ENCODE assay signal across 8 mouse cellular contexts in genomic region chr5:129847558-129847820, GRCm38 (mm10). TPM values are rescaled to one million over a fixed set of nuclear protein-coding genes. Genes with fewer than 3 reads are reported as not detected.
DNase-seq lines count a peak whose midpoint lies in the region; ATAC-seq and TF ChIP-seq lines count a peak whose summit lies in the region.

No protein-coding gene starts in this region.

- H3K9me3 ChIP-seq in heart, embryonic 13.5 days, result no peaks in the 10 kb centered on the region
- H3K9me3 ChIP-seq in MEL (replicated peaks; ENCODE audit: insufficient read depth, low read length), result no peaks in the 10 kb centered on the region
- H3K9me3 ChIP-seq in hindbrain, embryonic 12.5 days (replicated peaks), result no peaks in the 10 kb centered on the region
- H3K9me3 ChIP-seq in midbrain, embryonic 11.5 days (ENCODE audit: control insufficient read depth, low read length), result no peaks in the 10 kb centered on the region

- peaks cover 17% of the 10 kb centered on the region for H3K4me1 ChIP-seq in heart, embryonic 13.5 days
- peaks cover 2 to 13% of the 10 kb centered on the region in 2 experiments; a peak in 2 of 4 replicates for H3K4me1 ChIP-seq in MEL (ENCODE audit: control insufficient read depth in 1 of 2, insufficient read depth in 2 of 2, low read length in 2 of 2)
- peaks cover 7% of the 10 kb centered on the region for H3K4me1 ChIP-seq in hindbrain, embryonic 12.5 days
- peaks cover 2% of the 10 kb centered on the region; the same call in 1 of the 2 replicates for H3K4me1 ChIP-seq in midbrain, embryonic 11.5 days (ENCODE audit: control insufficient read depth, insufficient read depth, low read length)

- TF ChIP-seq RAD21 in MEL (IDR thresholded peaks at IDR 0.05; ENCODE audit: low read depth, low read length), result no peak

- no peak overlapping the region for H3K27ac ChIP-seq in heart, embryonic 13.5 days (replicated peaks)
- H3K27ac ChIP-seq in MEL (ENCODE audit: control insufficient read depth, low read depth, low read length), result peak overlapping the region; percentile 81
- no peak overlapping the region for H3K27ac ChIP-seq in hindbrain, embryonic 12.5 days
- H3K27ac ChIP-seq in midbrain, embryonic 11.5 days (ENCODE audit: low read depth, low read length), result no peak overlapping the region

- TF ChIP-seq CTCF in MEL (IDR thresholded peaks at IDR 0.05 in 2 of 3, conservative IDR thresholded peaks at IDR 0.05 in 1 of 3; ENCODE audit: control insufficient read depth in 1 of 3, insufficient read depth in 1 of 3, low read depth in 2 of 3, low read length in 3 of 3, poor library complexity in 1 of 3, severe bottlenecking in 1 of 3), result no peak

- H3K27me3 ChIP-seq in heart, embryonic 13.5 days (replicated peaks), result no peaks in the 10 kb centered on the region
- H3K27me3 ChIP-seq in MEL (ENCODE audit: control insufficient read depth in 1 of 2, insufficient read depth in 2 of 2, low read length in 2 of 2), result no peaks in the 10 kb centered on the region
- H3K27me3 ChIP-seq in hindbrain, embryonic 12.5 days, result no peaks in the 10 kb centered on the region
- H3K27me3 ChIP-seq in midbrain, embryonic 11.5 days (ENCODE audit: control insufficient read depth, insufficient read depth, low read length), result no peaks in the 10 kb centered on the region

- no peak for TF ChIP-seq POLR2A in MEL (IDR thresholded peaks at IDR 0.05; ENCODE audit: control insufficient read depth in 1 of 2, insufficient read depth in 1 of 2, low read depth in 1 of 2, low read length in 2 of 2, poor library complexity in 1 of 2)

- peak overlapping the region; percentile 75 for H3K4me2 ChIP-seq in heart, embryonic 13.5 days
- H3K4me2 ChIP-seq in hindbrain, embryonic 12.5 days (replicated peaks), result peak overlapping the region; percentile 60
- H3K4me2 ChIP-seq in midbrain, embryonic 11.5 days, result peak overlapping the region; percentile 51

- WGBS in heart, embryonic 13.5 days, result 47% methylated on average over 8 of the region's 8 CpGs
- 69% methylated on average over 8 of the region's 8 CpGs for WGBS in hindbrain, embryonic 12.5 days
- 71% methylated on average over 8 of the region's 8 CpGs for WGBS in midbrain, embryonic 11.5 days

- H3K79me2 ChIP-seq in MEL (ENCODE audit: control insufficient read depth, insufficient read depth, low read length, poor library complexity), result peaks cover 18% of the 10 kb centered on the region

- peak overlapping the region; percentile 65 for H3K4me3 ChIP-seq in heart, embryonic 13.5 days
- peak overlapping the region; percentile 77 to 78 for H3K4me3 ChIP-seq in MEL (ENCODE audit: control insufficient read depth in 1 of 2, insufficient read depth in 1 of 2, low read depth in 2 of 2, low read length in 2 of 2)
- H3K4me3 ChIP-seq in hindbrain, embryonic 12.5 days, result peak overlapping the region; percentile 63
- peak overlapping the region; percentile 58 for H3K4me3 ChIP-seq in midbrain, embryonic 11.5 days (ENCODE audit: low read depth, low read length)

- no peak for DNase-seq in heart, adult 18-20 months
- DNase-seq in MEL (ENCODE audit: low read depth, low spot score), result peak; percentile 63
- no peak for DNase-seq in midbrain, embryonic 11.5 days (ENCODE audit: low spot score, missing footprints)
- no peak for DNase-seq in right cerebral cortex, postnatal 36 days (ENCODE audit: low spot score in 2 of 2)
- no peak for DNase-seq in urinary bladder, postnatal 14 days (ENCODE audit: low spot score)
- no peak for DNase-seq in embryo, embryonic 10.5 days (ENCODE audit: low spot score)

- H3K36me3 ChIP-seq in heart, embryonic 13.5 days, result peaks cover 40% of the 10 kb centered on the region
- H3K36me3 ChIP-seq in MEL (ENCODE audit: control insufficient read depth in 1 of 2, insufficient read depth in 2 of 2, low read length in 2 of 2), result peaks cover 16 to 19% of the 10 kb centered on the region in 2 experiments
- H3K36me3 ChIP-seq in hindbrain, embryonic 12.5 days, result peaks cover 26% of the 10 kb centered on the region
- peaks cover 16% of the 10 kb centered on the region for H3K36me3 ChIP-seq in midbrain, embryonic 11.5 days (ENCODE audit: control insufficient read depth, insufficient read depth, low read length)

- peak overlapping the region; percentile 86 for H3K9ac ChIP-seq in heart, embryonic 13.5 days
- H3K9ac ChIP-seq in MEL (ENCODE audit: control insufficient read depth, low read depth, low read length, poor library complexity, severe bottlenecking), result peak overlapping the region; percentile 87
- peak overlapping the region; percentile 82 for H3K9ac ChIP-seq in hindbrain, embryonic 12.5 days
- peak overlapping the region; percentile 65; the same call in 1 of the 2 replicates for H3K9ac ChIP-seq in midbrain, embryonic 11.5 days (ENCODE audit: low read length)

- TF ChIP-seq EP300 in MEL (IDR thresholded peaks at IDR 0.05; ENCODE audit: low read depth in 1 of 2, low read length in 2 of 2), result no peak

- no peak for ATAC-seq in heart, embryonic 13.5 days (ENCODE audit: extremely low read depth, insufficient number of reproducible peaks, low FRiP score, low TSS enrichment)
- no peak for ATAC-seq in hindbrain, embryonic 12.5 days (ENCODE audit: low FRiP score)
- ATAC-seq in midbrain, embryonic 11.5 days (ENCODE audit: low FRiP score), result no peak

TF ChIP-seq in MEL, 35 proteins besides CTCF, POLR2A, EP300 and RAD21:
- no peak for TF ChIP-seq GATA1 (IDR thresholded peaks at IDR 0.05; ENCODE audit: low read depth, low read length)
- TF ChIP-seq NELFE (IDR thresholded peaks at IDR 0.05; ENCODE audit: low read depth, low read length), result no peak

RNA-seq across cellular contexts. Expression of gene Sumf2, which starts 0.7 kb away (rescaled TPM):
- 26.8 and 28.7 TPM in 2 replicates for polyA plus RNA-seq in heart, embryonic 13.5 days (2015; fragmentation: Nextera tagmentation; extraction: Ambion mirVana)
- 10 to 100 TPM; 10.3 to 11.9 TPM for total RNA-seq in heart, adult 18-20 months (2021)
- total RNA-seq in MEL (2012; rRNA removed), result 32.9 and 33.2 TPM in 2 replicates
- 10 to 100 TPM in 1 of 2 experiments, not detected in 1; 35.8 TPM for polyA plus RNA-seq in MEL (2012; ENCODE audit: insufficient read depth in 1 of 2, insufficient read length in 2 of 2, low read depth in 1 of 2, low replicate concordance in 2 of 2, missing spikeins in 1 of 2)
- polyA plus RNA-seq in hindbrain, embryonic 12.5 days (2016; fragmentation: Nextera tagmentation; extraction: Ambion mirVana), result 56.8 and 61.3 TPM in 2 replicates
- 48.2 and 53.4 TPM in 2 replicates for polyA plus RNA-seq in midbrain, embryonic 11.5 days (2014; fragmentation: Nextera tagmentation; extraction: Ambion mirVana)

RNA-seq across cellular contexts. Expression of gene Chchd2, which starts 39.8 kb away (rescaled TPM):
- 837 and 1,007 TPM in 2 replicates for polyA plus RNA-seq in heart, embryonic 13.5 days (2015; fragmentation: Nextera tagmentation; extraction: Ambion mirVana)
- total RNA-seq in heart, adult 18-20 months (2021), result 1,000 to 10,000 TPM; 1,175 to 1,318 TPM
- total RNA-seq in MEL (2012; rRNA removed), result 905 and 951 TPM in 2 replicates
- 100 to 1,000 TPM in 1 of 2 experiments, not detected in 1; 588 TPM for polyA plus RNA-seq in MEL (2012; ENCODE audit: insufficient read depth in 1 of 2, insufficient read length in 2 of 2, low read depth in 1 of 2, low replicate concordance in 2 of 2, missing spikeins in 1 of 2)
- 714 and 768 TPM in 2 replicates for polyA plus RNA-seq in hindbrain, embryonic 12.5 days (2016; fragmentation: Nextera tagmentation; extraction: Ambion mirVana)
- 880 and 964 TPM in 2 replicates for polyA plus RNA-seq in midbrain, embryonic 11.5 days (2014; fragmentation: Nextera tagmentation; extraction: Ambion mirVana)

RNA-seq across cellular contexts. Expression of gene Zbed5, which starts 48.0 kb away (rescaled TPM):
- 3.3 and 3.9 TPM in 2 replicates for polyA plus RNA-seq in heart, embryonic 13.5 days (2015; fragmentation: Nextera tagmentation; extraction: Ambion mirVana)
- under 1 TPM; 0.46 to 0.69 TPM for total RNA-seq in heart, adult 18-20 months (2021)
- total RNA-seq in MEL (2012; rRNA removed), result 2.5 and 4.2 TPM in 2 replicates
- 1 to 10 TPM in 1 of 2 experiments, not detected in 1; 4.0 TPM for polyA plus RNA-seq in MEL (2012; ENCODE audit: insufficient read depth in 1 of 2, insufficient read length in 2 of 2, low read depth in 1 of 2, low replicate concordance in 2 of 2, missing spikeins in 1 of 2)
- 10.9 and 12.4 TPM in 2 replicates for polyA plus RNA-seq in hindbrain, embryonic 12.5 days (2016; fragmentation: Nextera tagmentation; extraction: Ambion mirVana)
- polyA plus RNA-seq in midbrain, embryonic 11.5 days (2014; fragmentation: Nextera tagmentation; extraction: Ambion mirVana), result 7.1 and 9.3 TPM in 2 replicates

RNA-seq across cellular contexts. Expression of gene Phkg1, which starts 50.9 kb away (rescaled TPM):
- 0.76 and 1.4 TPM in 2 replicates for polyA plus RNA-seq in heart, embryonic 13.5 days (2015; fragmentation: Nextera tagmentation; extraction: Ambion mirVana)
- 10 to 100 TPM; 14.3 to 14.7 TPM for total RNA-seq in heart, adult 18-20 months (2021)
- total RNA-seq in MEL (2012; rRNA removed), result 0.26 and 0.62 TPM in 2 replicates
- polyA plus RNA-seq in MEL (2012; ENCODE audit: insufficient read depth in 1 of 2, insufficient read length in 2 of 2, low read depth in 1 of 2, low replicate concordance in 2 of 2, missing spikeins in 1 of 2), result under 1 TPM in 1 of 2 experiments, not detected in 1; 0.72 TPM
- polyA plus RNA-seq in hindbrain, embryonic 12.5 days (2016; fragmentation: Nextera tagmentation; extraction: Ambion mirVana), result 0.34 and 0.46 TPM in 2 replicates
- polyA plus RNA-seq in midbrain, embryonic 11.5 days (2014; fragmentation: Nextera tagmentation; extraction: Ambion mirVana), result 0.18 and 0.22 TPM in 2 replicates
